Mouse (Mus musculus) T-helper 17 cell (primary cell): Measurements from ENCODE around the gene Cog5.

Experiments
- in situ Hi-C, 2 experiments: fragments of 300-600 bp; cut with MboI, MseI; formaldehyde crosslinking; loops; 1 replicate in 1 of 2; 2 replicates in 1 of 2; pipeline ENCODE4 v1.15.1; 2025; ENCODE audit warnings: high pct_unique_total_duplicates in 2 of 2

Cog5 gene

DNA sequence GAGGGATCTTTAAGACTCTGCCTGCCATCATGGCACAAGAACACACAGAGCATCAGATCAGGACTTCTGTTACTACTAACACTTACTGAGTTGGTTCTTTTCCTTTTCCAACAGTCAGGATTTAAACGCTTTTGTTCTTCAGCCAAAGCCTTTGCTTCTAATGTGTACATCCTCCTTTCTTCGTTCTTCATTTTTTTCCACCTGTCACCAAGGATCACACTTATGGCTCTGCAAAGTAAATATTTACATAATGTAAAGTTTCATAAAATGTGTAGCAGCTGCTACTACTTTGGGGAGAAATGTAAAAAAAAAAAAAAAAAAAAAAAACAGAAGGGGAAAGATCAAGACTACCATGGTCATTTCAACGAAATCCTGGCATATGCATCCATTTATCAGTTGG lies 273.8 kb downstream of the Cog5 start:
- in situ Hi-C loops: loop anchor here (10.0 to 25.0 kb wide), 3 partner anchors 291 to 1341 kb away; partner anchors contain the start of genes Bcap29 (in 1 of the 2) and Tmem18 (in 1 of the 2)

- in situ Hi-C loops: loop anchor here (25.0 kb wide), 2 partner anchors 295 to 1345 kb away; partner anchors contain the start of genes Bcap29 (in 1 of the 2) and Tmem18 (in 1 of the 2)
Observed at GRCm38 (mm10) chr12:31931818-31932217, 277.1 kb downstream of the Cog5 start.

- in situ Hi-C loops: loop anchor here (25.0 kb wide), 2 partner anchors 299 to 1349 kb away; partner anchors contain the start of genes Bcap29 (in 1 of the 2) and Tmem18 (in 1 of the 2)
Observed at GRCm38 (mm10) chr12:31936657-31937300, 282.1 kb downstream of the Cog5 start.

DNA sequence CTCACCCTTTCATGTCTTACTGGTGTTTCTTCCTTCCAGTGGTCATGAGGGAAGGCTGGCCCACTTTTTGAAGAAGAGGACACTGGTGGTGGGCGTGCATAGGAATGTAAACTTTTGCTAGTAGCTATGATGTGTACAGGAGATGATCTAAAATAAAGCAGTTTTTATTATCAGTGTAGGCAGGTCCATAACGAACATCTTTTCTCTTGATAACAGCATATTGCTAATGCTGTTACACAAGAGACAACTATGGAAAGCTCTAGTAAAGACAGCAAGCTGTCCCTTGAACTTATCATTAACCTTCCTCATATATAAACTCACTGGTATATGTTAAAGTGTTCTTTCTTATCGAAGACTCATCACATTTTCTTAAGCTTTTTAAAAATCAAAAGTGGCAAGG lies 282.9 kb downstream of the Cog5 start:
- in situ Hi-C loops: loop anchor here (25.0 kb wide), 2 partner anchors 300 to 1350 kb away; partner anchors contain the start of genes Bcap29 (in 1 of the 2) and Tmem18 (in 1 of the 2)

- in situ Hi-C loops: loop anchor here (25.0 kb wide), 2 partner anchors 301 to 1351 kb away; partner anchors contain the start of genes Bcap29 (in 1 of the 2) and Tmem18 (in 1 of the 2)
Observed at GRCm38 (mm10) chr12:31938391-31938997, 283.8 kb downstream of the Cog5 start.

GRCm38 (mm10) chr12:31939026-31939425 lies 284.4 kb downstream of the Cog5 start:
- in situ Hi-C loops: loop anchor here (25.0 kb wide), 2 partner anchors 302 to 1352 kb away; partner anchors contain the start of genes Bcap29 (in 1 of the 2) and Tmem18 (in 1 of the 2)

DNA sequence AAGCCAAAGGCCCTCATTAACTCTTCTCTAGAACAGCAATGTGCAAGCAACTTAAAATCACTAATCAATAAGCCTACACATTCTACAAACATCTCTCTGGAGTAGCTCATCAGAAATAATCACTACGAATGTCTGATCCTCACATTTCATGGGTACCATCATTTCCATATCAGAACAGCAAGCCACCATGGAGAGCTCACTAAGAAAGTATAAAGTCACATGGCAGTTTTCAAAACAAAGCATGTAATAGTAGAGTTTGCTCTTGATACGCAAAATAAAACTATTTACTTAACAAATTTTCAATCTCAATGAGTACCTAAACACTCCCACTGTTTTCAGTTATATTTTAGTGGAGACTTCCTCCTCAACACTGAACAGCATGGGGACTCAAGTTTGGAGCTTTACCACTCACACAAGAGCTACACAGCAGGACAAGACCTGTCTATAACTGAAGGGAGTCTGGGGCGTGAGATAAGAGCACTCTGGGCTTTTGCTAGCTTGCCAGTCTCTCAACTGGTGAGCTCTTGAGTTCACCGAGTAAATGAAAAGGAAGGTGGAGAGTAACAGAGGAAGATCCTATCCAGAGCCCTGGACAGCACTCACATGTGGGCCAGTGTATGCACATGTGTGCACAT lies 288.5 kb downstream of the Cog5 start:
- in situ Hi-C loops: loop anchor here (10.0 to 25.0 kb wide), 3 partner anchors 306 to 1356 kb away; partner anchors contain the start of genes Bcap29 (in 1 of the 2) and Tmem18 (in 1 of the 2)

DNA sequence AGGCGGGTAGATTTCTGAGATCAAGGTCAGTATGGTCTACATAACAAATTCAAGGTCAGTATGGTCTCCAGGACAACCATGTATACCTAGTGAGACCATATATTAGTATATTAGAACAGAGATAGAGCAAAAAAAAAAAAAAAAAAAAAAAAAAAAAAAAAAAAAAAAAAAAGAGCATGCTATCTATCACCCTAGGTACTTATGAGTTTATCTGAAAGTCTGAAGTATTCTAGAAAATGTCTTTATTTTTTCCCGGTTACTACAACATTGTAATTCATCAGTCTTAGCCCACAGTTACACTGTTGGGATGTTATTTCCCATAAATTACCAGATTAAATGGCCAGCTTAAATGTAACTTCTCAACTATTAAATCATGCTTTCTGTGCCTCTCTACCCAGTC lies 289.7 kb downstream of the Cog5 start:
- in situ Hi-C loops: loop anchor here (10.0 to 25.0 kb wide), 3 partner anchors 307 to 1357 kb away; partner anchors contain the start of genes Bcap29 (in 1 of the 2) and Tmem18 (in 1 of the 2)

DNA sequence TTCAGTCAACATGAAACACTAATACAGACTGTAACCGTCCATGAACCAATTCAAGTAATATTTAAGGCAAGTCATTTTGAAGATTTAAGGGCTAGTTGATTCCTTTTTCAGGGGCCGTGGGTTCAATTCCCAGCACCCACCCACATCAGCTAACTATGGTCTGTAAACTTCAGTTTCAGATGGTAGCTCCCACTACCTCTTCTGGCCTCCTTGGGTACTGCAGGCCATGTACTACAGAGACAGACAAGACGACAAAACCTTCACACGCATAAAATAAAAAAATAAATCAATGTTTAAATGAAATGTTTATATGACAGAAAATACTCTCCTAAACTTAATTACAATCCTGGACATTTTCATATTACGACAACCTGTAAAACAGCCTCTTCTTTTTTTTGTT lies 292.8 kb downstream of the Cog5 start:
- in situ Hi-C loops: loop anchor here (10.0 to 25.0 kb wide), 3 partner anchors 310 to 1360 kb away; partner anchors contain the start of genes Bcap29 (in 1 of the 2) and Tmem18 (in 1 of the 2)

GRCm38 (mm10) chr12:31948101-31949000 lies 293.7 kb downstream of the Cog5 start:
- in situ Hi-C loops: loop anchor here (10.0 to 25.0 kb wide), 3 partner anchors 311 to 1361 kb away; partner anchors contain the start of genes Bcap29 (in 1 of the 2) and Tmem18 (in 1 of the 2)

DNA sequence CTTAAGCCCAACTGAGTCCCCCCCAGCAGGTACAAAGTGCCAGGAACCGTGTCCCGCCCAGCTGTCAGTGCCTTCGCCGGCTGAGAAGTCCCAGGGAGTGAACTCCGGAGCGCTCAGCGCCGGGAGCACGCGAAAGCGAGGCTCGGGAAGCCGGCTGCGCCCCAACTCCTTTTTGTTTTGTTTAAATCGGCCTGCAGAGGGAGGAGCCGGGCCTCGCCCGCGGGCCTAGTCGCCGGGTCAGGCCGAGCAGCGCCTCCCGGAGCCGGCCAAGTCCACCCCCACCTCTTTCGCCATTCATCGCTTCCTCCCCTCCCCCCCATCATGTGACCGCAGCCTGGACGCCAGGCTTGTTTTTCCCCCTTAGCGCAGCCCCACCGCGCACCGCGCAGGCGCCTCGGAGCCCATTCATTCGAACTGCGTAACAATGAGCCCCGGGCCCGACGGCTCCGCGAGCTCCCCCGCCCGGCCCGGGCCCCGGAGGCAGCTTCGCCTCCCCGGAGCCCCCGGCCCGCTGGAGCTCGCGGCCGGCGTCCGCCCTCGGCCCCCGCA lies 294.6 kb downstream of the Cog5 start:
- in situ Hi-C loops: loop anchor here (10.0 to 25.0 kb wide), 3 partner anchors 312 to 1362 kb away; partner anchors contain the start of genes Bcap29 (in 1 of the 2) and Tmem18 (in 1 of the 2)

DNA sequence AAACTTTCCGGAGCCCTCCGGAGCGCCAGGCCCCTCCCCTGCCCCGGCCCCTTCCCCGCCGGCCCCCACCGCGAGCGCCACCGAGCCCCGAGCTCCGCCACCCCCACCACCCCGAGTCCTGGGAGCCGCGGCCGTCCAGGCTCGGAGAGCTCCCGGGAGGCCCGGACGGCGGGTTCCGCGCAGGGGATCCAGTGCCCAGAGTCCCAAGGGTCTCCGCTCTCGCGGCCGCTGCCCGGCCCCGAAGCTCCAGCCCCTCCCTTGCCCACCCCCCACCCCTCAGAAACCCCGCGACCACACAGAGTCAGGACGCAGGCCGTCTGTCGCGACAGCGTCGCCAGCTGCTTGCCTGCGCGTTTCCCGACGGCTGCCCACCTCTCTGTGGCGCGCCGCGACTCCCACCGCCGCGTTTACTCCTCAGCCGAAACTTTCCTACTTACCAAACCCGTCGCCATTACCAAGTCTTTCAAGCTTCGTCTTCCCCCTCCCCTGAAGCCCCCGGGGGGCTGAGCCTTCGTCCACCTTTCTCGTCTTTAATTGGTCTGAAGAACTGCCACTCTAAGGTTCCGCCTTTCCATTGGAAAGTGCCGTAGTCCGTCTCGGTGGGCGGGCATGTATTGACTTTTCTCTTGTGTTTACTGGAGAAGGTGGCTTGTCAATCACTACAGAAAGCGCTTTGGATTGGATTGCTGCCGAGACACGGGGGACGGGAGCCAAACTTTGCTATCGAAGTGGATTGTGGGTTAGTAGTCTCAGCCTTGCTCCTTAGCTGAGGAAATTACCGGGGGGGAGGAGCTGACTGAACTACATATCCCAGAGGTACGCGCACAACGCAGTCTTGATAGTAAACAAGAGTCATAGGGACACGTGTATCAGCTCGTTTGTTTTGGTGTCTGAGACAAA lies 295.3 kb downstream of the Cog5 start, which contains the start of gene Hbp1:
Gene Hbp1, minus strand, starts transcription at position 777 of the 900 bp plus-strand sequence.
- in situ Hi-C loops: loop anchor here (10.0 to 25.0 kb wide), 4 partner anchors 313 to 1363 kb away; partner anchors contain the start of genes Bcap29 (in 1 of the 2) and Tmem18 (in 1 of the 2)

DNA sequence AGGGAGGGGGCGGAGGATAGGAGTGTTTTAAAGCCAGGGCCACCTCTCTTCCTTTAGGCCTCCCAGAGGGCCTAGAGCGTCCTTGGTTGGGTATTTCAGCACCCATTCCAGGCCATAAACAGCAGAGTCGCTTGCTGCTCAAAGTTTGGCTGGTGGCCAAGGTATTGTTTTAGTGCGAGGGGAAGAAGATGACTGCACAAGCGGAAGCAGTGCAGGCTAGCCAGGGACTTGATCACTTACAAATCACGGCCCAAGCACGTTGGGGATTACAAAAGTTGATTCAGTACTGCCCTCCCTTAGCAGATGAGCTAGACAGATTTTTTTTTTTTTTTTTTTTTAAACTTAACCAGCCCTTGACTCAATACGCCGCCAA lies 296.0 kb downstream of the Cog5 start:
- in situ Hi-C loops: loop anchor here in 1 of 2 experiments (10.0 kb wide), 1 partner anchor 434 kb away; no protein-coding TSS in a partner anchor

DNA sequence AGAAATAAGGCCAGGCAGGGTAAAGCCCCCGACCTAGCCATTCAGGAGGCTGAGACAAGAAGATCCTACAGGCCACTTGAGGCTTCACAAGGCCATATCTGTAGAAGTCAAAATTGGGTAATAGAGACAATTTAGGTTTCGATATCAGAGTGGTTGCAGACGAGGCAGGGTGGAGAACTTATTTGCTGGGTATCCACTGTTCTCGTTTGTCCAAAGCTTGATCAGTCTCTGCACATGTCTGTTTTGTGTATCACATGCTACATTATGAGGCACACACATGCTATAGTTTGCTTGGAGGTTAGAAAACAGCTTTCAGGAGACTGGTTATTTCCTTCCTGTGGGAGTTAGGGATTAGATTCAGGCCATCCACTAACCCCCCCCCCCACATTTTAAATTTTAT lies 301.2 kb downstream of the Cog5 start:
- in situ Hi-C loops: loop anchor here in 1 of 2 experiments (10.0 kb wide), 1 partner anchor 429 kb away; no protein-coding TSS in a partner anchor

GRCm38 (mm10) chr12:31964074-31964473 lies 309.4 kb downstream of the Cog5 start:
- in situ Hi-C loops: no loop called here

- in situ Hi-C loops: loop anchor here (5.0 kb wide), 3 partner anchors 92 to 282 kb away; no protein-coding TSS in a partner anchor
Observed at GRCm38 (mm10) chr12:31965517-31966212, 311.0 kb downstream of the Cog5 start.

DNA sequence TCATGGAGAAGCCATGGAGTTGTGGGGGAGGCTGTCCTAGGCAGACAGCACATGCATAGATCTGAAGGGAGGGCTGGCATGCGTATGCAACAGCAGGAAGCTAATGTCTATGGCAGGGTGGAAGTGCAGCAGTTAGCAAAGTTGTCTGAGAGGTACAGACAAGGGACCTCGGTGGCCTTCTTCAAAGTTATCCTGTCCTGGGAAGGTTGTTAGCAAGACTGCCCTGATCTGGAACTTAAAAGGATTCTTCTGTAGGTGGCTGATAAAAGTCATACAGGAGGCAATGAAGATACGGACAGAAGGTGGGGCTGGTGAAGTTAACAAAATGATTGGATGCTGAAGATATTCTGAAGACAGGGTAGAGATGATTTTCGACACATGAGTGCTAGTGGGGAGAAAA lies 311.7 kb downstream of the Cog5 start:
- in situ Hi-C loops: loop anchor here (5.0 kb wide), 3 partner anchors 91 to 281 kb away; no protein-coding TSS in a partner anchor

- in situ Hi-C loops: loop anchor here (5.0 kb wide), 3 partner anchors 90 to 280 kb away; no protein-coding TSS in a partner anchor
Observed at GRCm38 (mm10) chr12:31967536-31967935, 312.9 kb downstream of the Cog5 start.
